Mouse (Mus musculus) thymus, postnatal 0 days (tissue): Measurements from ENCODE around the gene Fndc9. TPM values are rescaled to one million over a fixed set of nuclear protein-coding genes. Genes with fewer than 3 reads are reported as not detected.

Source experiments
- DNase-seq: peaks from one replicate; pipeline ENCODE4 v3.0.0-alpha.2; 2015; ENCODE audit warnings: low spot score
- polyA plus RNA-seq: library from polyadenylated mRNA; unstranded; fragments of >200 nt; fragmentation: Nextera tagmentation; extraction: Ambion mirVana; gene quantifications from 2 replicates; pipeline ENCODE4 v1.2.1, GENCODE M21; 2015

Gene Fndc9
- polyA plus RNA-seq = 0.75 and 1.4 TPM in 2 replicates

DNA sequence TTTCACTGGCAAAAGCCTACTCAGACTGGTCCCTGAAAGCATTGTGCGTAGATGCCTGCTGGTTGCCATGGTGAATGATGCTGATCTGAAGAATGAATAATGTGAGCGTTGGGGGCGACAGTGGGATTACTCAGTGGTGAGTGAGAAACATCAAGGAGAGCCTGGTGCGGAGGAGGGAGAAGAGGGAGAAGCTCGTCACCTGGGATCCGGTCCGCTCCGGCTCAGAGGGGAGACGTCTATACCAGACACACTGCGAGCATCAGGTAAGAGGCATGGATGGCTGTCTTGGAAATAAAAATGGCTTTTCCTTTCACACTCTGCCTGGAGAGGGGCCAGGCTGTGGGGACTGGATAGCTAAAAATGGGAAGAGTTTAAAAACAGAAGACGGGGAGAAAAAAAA is at the start of gene Fndc9:
Gene Fndc9, plus strand, starts transcription at position 198 of the 400 bp plus-strand sequence.
- DNase-seq = no peak

DNA sequence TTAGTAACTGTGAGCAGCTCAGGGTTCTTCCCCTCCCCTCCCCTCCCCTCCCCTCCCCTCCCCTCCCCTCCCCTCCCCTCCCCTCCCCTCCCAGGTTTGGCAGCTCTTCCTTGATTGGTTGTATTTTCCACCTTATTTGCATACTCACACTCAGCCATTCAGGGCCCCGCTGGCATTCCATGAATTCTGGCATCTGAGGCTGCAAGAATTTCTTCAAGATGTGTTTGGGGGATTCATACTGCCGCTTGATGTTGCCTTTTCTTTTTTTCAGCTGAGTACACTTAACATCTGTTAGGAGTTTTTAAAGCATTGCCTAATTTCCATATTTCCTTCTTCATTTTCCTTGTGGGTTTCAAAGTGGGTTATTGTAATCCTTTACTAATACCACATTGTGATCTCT is 47.0 kb upstream of the Fndc9 start:
- DNase-seq = no peak

DNA sequence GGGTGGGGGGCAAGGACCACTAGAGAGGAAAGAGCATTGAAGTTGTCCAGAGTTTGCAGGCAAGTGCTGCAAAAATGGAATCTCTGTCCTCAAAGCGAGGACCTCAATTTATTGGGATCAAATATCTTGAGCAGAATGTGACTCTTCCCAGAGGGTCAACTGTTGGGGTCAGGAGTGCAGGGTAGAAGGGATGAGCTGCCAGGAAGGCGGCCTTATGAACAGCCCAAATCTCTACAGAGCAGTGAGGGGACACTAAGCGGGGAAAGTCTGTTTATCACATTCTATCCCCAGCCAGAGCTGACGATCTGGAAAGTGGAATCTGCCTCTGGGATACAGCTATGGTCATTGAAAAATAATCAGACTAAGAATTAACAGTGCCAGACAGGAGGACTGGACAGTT is 41.2 kb upstream of the Fndc9 start:
- no peak for DNase-seq

DNA sequence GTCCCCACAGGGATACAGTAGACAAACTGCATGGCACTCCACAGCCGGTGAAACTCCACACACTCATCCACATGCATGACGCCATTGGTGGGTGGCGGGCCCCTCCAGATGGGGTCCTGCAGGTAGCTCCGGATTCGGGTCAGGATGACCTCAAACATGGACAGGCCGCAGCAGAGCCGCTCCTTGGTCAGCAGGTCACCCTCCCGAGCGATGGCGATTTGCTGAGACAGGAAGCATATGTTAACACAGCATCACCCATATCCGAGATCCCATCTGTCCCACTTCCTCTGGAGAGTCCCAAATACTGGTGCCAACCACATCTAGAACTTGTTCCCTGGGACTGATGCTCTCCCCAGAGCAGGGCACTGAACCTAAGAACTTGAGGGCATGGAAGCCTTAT is 34.7 kb upstream of the Fndc9 start:
- no peak for DNase-seq

DNA sequence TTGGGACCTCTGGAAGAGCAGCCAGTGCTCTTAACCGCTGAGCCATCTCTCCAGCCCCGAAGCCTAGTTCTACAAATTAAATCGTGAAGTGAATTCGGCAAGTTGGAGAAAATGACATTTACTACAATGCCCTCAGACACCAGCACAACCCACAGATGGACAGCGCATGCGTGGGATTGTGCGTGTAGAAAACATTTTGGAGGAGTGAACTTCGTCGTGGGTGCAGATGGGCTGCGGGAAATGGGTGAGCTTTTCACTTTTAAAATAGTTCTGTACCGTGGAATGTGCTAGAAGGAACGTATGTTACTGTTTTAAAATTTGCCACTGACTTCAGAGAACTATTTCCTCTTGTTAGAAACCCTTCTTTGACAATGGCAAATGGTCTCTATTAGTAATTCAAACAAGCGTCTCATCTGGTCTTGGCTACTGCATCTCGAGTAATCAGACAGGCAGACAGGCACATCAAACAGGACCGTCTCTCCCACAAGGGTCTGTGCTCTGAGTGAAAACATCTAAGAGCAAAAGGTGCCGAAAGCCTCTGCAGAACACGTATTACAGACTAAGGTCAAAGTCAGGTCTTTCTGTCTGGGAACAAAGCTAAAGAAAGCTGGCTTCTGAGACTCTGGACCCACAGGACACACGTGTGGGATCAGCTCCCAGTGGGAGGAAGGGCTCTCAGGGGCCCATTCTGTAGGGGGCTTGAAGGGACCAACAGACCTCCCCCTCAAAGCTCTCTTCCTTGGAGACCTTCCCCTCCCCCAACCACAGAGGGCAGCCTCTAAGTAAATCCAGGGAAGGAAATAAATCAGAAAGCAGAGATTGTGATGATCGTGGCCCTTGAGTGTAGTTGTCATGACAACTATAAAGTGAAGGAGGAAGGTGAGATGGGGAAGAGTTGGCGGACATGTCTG is 33.4 kb upstream of the Fndc9 start:
- no peak for DNase-seq

DNA sequence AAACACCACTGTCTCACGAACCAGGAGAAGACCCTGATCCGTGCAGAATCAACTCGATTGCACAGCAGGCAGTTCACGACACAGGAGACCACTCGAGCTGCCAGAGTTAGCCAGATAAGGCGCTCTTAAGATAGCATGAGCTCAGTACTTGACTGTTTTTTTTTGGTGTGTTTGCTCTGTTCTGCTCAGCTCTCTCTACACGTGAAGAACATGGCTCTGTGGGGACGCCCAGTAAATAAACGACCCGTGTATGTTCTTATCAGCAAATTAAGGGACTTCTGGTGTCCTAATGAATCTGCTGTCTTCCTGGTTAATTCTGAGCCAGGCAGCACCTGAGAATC is 32.8 kb upstream of the Fndc9 start:
- no peak for DNase-seq

DNA sequence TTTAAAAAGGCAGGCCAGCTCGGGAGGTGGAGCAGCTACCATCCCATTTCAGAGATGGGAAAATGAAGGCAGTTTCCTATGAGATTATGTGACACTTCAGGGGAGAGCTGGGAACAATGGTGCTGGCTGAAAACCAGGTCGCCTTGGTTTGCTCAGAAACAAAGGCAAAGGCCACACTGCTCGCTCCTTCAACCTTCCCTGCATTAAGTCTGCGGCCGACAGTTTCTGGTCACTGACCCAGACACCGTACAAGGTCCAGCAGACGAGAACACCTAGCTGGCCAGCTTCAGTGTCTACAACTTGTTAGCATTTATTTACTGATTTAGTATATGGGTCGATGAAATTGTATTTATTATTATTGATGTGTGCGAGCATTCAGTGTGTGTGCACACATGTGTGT is 30.5 kb upstream of the Fndc9 start:
- no peak for DNase-seq

DNA sequence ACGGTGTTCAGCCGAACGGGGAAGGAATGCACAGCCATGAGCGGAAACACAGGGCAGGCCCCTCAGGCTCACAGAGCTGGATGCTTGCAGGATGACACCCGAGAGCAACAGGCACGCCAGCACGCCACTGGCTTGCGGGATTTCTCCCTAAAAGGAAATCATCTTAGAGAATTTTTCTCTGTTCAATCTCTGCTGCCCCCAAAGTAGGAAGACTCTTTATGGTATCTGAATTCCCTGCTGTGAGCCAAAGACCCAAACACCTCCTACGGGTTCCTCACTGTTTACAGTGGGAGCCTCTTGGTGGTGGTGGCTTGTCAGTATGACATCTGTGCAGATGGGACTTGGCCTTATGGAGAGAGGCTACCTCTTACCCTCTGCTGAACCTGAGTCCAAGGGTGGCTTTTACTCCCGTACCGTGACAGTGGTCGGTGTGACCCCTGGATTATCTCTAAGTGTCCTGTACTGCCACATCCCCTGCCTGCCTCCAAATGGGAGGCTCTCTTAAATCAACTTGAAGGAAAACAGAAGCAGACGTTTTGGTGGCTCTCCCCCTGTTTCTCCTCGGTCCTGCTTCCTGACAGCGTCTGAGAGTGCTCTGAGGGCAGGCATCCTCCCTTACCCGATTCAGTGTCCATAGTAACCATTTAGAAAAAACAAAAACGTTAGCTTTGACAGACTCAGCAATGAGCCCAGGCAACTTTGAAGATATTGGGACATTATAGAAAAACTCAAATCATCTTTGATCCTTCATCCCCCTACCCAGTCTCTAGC is 29.5 kb upstream of the Fndc9 start:
- no peak for DNase-seq

DNA sequence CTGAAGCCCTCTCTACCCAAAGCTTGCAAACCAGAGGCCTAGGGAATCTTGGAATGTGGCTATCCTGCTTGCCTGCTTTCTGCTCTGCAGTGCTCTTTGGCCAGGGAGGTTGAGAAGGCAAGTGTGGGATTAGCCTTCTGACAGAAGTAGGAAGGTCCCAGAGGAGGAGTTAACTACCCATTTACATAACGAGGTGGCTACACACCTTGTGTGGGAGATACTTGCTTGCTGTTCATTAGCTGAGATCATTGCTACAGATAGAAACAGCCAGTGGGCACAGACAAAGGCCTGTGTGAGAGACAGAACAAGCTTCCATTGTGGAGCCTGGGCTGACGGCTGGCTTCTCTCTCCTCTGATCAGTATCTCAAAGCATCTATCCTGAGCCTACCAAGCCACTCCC is 25.4 kb upstream of the Fndc9 start:
- DNase-seq = no peak

DNA sequence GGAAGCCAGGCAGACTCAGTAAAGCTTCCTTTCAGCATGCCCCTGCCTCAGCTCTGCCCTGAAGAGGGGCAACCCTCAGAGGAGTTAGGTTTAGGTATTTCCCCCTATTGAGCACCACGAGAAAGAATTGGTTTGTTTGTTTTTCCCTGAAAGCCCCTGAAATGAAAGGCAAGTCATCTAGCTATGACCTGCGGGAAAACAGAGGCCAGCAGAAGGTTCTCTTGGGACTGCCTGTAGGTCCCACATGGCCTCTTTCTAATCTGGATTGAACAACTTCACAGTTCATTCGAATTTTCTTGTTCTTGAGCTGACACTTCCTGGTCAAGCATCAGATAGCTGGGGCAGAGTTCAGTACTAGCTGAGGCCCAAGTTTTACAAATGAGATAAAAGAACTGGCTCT is 23.5 kb upstream of the Fndc9 start:
- no peak for DNase-seq

DNA sequence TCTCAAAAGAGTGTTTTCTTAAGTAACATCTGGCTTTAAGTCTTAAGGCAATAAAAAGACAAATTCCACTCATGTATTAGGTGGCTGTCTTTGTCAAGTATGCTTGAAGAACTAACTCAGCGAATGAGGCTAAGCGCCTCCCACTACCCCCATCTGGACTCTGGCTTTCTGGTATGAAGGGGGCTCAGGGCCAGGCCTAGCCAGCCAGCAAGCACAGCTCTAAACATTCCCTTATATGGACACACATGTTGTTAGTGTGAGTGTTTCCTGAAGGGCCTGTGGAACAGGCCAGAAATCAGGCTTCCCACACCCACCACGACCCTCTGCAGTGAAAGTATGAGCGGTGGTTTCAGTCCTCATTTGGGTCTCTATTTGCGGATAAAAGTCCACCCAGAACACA is 21.5 kb upstream of the Fndc9 start:
- no peak for DNase-seq

DNA sequence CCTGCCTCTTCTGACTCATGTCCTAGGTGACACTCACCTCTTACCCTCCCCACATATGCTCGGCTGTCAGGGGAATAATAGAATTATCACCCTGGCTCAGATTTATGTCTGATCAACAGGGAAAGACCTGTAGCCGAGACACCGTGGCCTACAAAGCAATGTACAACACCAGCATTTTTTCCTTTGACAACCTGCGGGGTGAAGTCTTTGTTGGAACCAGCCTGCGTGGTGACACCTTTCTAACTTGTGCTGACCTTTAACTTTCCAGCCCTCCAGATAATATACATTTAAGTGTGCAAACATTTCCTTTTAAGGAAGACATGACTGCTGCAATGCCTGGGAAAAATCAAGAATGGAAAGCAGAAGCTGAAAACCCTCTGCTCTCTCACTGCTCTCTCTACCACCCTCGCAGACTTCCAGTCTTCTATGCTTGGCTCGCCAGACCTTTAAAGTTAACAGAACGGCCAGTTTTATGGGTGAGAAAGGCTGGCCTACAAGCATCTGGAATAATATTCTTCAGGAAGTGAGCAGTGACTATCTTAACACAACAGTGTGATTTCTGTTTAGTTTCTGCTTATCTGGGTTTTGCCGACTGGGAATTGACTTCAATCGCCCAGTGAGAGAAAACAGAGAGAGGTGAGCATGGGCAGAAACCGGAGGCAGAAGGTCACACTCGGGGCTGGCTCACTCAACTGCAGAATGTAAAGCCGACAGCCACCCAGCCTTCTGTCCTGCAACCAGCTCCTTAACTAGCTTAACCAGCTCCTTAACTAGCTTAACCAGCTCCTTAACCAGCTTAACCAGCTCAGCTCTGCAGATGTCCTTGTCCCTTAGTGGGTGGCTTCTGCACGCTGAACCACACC is 20.7 kb upstream of the Fndc9 start:
- DNase-seq = no peak

DNA sequence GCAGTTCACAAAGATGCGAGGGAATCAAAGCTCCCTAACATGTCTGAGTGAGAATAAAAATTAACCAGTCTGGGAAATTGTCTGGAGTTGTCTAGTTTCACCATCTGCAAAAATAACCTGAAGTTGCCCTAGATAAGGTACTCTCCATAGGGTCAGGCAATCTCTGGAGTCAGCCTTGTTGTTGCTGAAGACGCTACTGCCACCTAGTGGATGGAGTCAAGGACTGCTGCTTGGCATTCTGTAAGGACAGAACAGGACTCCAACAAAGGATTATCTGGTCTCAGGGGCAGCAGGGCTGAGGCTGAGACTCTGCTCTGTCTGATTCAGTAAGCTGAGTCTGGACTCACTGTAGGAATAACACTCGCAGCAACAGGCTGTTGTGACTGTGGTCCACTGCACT is 20.0 kb upstream of the Fndc9 start:
- DNase-seq = peak; percentile 78

DNA sequence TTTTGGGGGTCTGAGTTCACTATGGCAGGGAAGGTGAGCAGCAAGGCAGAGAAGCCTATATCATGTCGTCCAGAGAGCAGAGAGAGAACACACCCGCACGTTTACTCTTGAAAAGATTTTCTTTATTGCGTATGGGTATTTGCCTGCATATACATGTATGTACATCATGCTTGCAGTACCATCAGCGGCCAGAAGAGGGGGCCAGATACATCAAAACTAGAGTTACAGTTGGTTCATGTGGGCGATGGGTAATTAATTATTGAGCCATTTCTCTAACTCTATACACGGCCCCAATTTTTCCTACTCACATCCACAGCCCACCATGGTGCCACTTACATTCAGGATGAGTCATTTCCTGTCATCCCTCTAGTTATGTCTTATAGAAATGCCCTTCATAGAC is 18.7 kb upstream of the Fndc9 start:
- DNase-seq = peak; percentile 59

DNA sequence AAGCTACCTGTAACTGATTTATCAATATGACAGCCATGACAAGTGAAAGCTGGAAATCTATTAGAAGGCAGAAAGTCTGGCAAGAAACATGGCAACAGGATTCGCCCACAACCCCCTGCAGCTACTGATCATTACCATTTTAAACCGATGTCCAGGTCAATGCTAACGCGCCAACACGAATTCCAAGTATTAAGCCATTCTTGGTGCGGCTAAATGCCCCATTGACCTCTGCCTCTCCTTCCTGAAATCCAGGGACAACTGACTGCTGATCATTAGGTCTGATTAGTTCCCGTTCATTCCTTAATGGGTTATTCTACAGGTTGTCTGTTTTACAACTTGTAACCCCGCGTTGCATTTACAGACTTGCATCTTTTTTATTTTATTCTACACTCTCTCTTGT is 17.6 kb upstream of the Fndc9 start:
- DNase-seq = no peak

DNA sequence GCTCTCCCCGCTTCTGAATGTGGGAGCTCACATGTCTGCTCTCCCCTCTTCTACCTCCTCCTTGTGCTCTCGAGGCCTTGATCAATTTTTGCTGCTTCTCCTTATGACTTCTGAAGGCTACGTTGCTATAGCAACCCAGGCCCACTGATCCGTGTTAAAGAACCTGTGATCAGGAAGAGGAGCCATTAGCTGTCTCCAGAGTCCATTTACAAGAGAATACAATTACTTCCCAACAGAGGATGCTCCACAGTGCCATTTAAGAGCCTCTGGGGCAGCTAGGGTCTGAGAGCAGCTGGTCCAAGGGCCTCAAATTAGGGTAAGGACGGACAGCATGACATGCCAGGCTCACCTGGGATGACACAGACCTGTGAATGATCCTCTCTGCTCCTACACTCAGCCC is 16.7 kb upstream of the Fndc9 start:
- no peak for DNase-seq

DNA sequence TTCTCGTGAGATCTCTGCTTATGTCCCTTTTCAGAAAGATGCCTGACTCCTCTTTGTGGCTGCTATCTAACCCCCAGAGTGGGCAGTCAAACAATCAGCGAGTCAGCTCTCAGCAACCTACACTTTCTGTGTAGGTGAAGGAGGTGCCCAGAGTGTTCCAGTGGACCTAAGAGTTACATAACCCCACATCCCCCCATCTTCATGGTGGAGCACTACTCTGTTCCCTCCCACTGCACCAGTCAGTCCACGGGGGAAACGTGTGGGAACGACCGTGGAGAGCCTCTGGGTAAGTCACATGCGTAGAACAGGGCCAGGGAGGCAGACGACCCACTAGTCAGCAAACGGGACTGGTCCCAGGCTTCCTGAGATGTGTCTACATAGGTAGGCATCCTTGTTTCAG is 16.0 kb upstream of the Fndc9 start:
- DNase-seq = no peak

DNA sequence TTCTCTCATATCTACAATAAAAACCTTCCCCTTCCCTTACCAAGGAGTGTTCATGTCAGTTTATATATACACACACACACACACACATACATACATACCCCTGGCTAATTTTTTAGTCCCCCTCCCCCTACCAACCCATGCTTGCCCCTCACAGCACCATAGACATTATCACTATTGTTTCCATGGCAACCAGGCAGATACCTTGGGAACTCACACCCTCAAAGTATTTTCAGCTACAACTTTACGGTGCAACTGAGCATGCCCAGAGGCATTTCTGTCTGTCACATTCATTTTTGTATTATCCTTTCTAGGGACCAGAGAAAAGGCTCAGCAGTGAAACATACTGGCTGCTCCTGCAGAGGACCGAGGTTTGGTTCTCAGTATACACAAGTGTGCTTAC is 15.1 kb upstream of the Fndc9 start:
- DNase-seq = no peak

DNA sequence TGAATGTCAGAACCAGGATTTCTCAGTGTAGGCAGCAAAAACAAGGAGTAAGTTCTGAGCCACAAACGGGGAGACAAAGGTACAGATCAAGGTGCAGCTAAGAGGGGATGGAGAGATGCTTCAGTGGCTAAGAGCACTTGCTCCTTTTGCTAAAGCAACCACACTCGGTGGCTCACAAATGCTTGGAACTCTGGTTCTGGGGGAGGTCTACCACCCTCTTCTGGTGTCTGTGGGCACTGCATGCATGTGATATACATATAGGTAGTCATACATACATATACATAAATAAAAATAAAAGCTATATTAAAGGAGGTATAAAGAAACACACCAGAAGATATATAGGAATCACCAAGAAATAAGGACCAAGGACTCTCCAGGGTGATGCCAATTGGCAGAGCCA is 11.8 kb upstream of the Fndc9 start:
- DNase-seq = no peak

DNA sequence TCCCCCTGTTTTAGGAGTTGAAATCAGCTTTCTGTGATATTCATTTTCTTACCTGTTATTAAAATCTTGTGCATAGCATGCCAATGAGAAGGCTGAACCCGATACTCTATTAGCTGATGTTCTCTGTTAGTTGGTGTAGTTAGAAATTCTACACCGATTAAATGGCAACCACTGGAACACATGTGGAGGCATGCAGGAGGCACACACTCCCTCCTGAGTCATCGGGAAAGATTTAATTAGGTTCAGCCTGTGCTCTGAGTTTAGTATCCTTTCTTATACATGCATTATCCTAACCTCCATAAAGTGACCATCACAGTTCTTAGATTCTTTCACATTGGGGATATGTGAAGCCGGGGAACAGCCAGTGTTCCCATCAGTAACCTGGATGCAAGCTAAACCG is 10.0 kb upstream of the Fndc9 start:
- no peak for DNase-seq

DNA sequence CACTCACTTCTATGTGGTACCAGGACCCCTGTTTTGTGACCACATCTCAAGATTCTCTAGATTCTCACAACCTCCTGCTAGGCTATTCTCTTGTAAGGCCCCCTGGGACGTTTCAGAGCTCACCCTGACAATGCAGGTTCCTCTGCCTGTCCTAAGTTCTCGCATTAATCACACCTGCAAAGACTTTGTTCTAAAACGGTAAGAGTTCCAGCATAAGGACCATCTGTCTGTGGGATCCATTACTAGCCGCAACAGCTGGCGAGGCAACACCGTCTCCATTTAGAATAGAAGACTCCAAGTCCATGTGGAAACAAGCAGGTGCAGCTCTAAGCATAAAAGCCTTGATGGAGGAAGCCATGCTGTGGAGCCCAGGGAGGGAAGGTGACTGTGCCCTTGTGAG is 5.1 kb upstream of the Fndc9 start:
- no peak for DNase-seq

DNA sequence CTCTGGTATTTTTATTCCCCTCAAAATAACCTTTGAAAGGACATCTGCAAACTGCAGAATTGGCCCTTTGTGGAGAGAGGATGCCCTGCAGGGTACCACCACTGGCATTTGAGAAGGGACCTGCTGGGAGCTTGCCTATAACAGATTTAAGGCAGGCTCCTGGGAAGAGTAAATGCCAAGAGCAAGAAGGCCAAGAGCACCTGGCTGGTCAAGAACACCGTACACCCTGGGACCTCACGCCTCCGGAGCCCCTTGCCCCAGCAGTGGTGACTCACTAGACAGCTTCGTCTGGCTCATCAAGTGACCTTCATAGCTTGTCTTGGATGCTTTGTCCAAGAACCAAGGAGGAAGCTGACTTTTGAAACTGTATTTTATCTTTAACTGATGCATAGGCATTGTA is 2.5 kb upstream of the Fndc9 start:
- DNase-seq = no peak
